Mouse (Mus musculus) heart, embryonic 15.5 days (tissue): ENCODE data around the gene Col6a3. TPM values are rescaled to one million over a fixed set of nuclear protein-coding genes. Genes with fewer than 3 reads are reported as not detected.
A peak's percentile ranks its signal among the peaks of the same experiment; 100 is the strongest.

Source experiments
- ATAC-seq: fragments of 200-750 bp; cut with Nextera tagmentation; replicated peaks from 2 replicates; pipeline ENCODE4 v1.8.0; 2017; ENCODE audit warnings: low read depth, moderate TSS enrichment; ENCODE audit not compliant: insufficient number of reproducible peaks, insufficient read depth, low FRiP score
- H3K27ac ChIP-seq: fragments of 300-500 bp; sonication (generic); 2 replicates; pipeline ENCODE4 v1.5.1; 2015; ENCODE audit warnings: mild to moderate bottlenecking, inconsistent platforms
- H3K27me3 ChIP-seq: fragments of 300-500 bp; sonication (generic); 2 replicates; pipeline ENCODE4 v1.6.1; 2015; ENCODE audit warnings: inconsistent platforms
- H3K36me3 ChIP-seq: fragments of 300-500 bp; sonication (generic); 2 replicates; pipeline ENCODE4 v1.6.1; 2015; ENCODE audit warnings: mild to moderate bottlenecking, inconsistent platforms
- H3K4me1 ChIP-seq: fragments of 300-500 bp; sonication (generic); replicated peaks from 2 replicates; pipeline ENCODE4 v1.6.1; 2015; ENCODE audit warnings: inconsistent platforms
- H3K4me2 ChIP-seq: fragments of 300-500 bp; sonication (generic); 2 replicates; pipeline ENCODE4 v1.6.1; 2015; ENCODE audit warnings: inconsistent platforms, mild to moderate bottlenecking, moderate library complexity
- H3K4me3 ChIP-seq: fragments of 300-500 bp; sonication (generic); 2 replicates; pipeline ENCODE4 v1.5.1; 2015; ENCODE audit warnings: mild to moderate bottlenecking, inconsistent platforms
- H3K9ac ChIP-seq: fragments of 300-500 bp; sonication (generic); 2 replicates; pipeline ENCODE4 v1.6.1; 2015; ENCODE audit warnings: mild to moderate bottlenecking, inconsistent platforms
- H3K9me3 ChIP-seq: fragments of 300-500 bp; sonication (generic); replicated peaks from 2 replicates; pipeline ENCODE4 v1.6.1; 2016; ENCODE audit warnings: inconsistent platforms
- WGBS: fragments of 180-500 bp; shearing (Covaris S2); methylation state at CpG from one replicate; pipeline ENCODE4 v1.1.7; 2015; ENCODE audit warnings: mixed read lengths; 5-methylcytosine and 5-hydroxymethylcytosine counted together
- polyA plus RNA-seq: library from polyadenylated mRNA; unstranded; fragments of >200 nt; fragmentation: Nextera tagmentation; extraction: Ambion mirVana; gene quantifications from 2 replicates; pipeline ENCODE4 v1.2.1, GENCODE M21; 2015

Gene Col6a3
- polyA plus RNA-seq, result 24.6 and 40.1 TPM in 2 replicates

GRCm38 (mm10) chr1:90843836-90844235, at the start of gene Col6a3:
TSS of gene Col6a3 (minus strand) at chr1:90843971.
- H3K9me3 ChIP-seq, result no peaks in the 10 kb centered on the region
- no peaks in the 10 kb centered on the region for H3K27me3 ChIP-seq
- H3K27ac ChIP-seq, result peak within 1 kb of the TSS; percentile 67
- peak within 1 kb of the TSS; percentile 55 for H3K4me2 ChIP-seq
- WGBS, result 40% methylated on average over 4 of the region's 4 CpGs
- H3K4me1 ChIP-seq, result peaks cover 6% of the 10 kb centered on the region
- no peaks in the 10 kb centered on the region for H3K36me3 ChIP-seq
- peak; percentile 86 for ATAC-seq
- H3K9ac ChIP-seq, result peak within 1 kb of the TSS; percentile 50
- peak within 1 kb of the TSS; percentile 45 for H3K4me3 ChIP-seq

- Histone ChIP-seq H3K4me2 (no peak overlapping the region), H3K9ac (no peak overlapping the region), H3K4me1 (no peaks in the 10 kb centered on the region), H3K27ac (no peak overlapping the region), H3K4me3 (no peak overlapping the region), H3K9me3 (no peaks in the 10 kb centered on the region), H3K36me3 (no peaks in the 10 kb centered on the region), H3K27me3 (no peaks in the 10 kb centered on the region)
- WGBS, result 51% methylated on average over 6 of the region's 6 CpGs
- ATAC-seq, result no peak; the same call in 1 of the 2 replicates
Observed at GRCm38 (mm10) chr1:90885771-90886460, 42.1 kb upstream of the Col6a3 start.

GRCm38 (mm10) chr1:90876486-90877270, 32.9 kb upstream of the Col6a3 start:
- ATAC-seq, result no peak
- 0 out of 2 replicates have a peak, but pooled peaks cover 3% of the 10 kb centered on the region for H3K27me3 ChIP-seq
- H3K4me2 ChIP-seq, result no peak overlapping the region
- H3K4me1 ChIP-seq, result no peaks in the 10 kb centered on the region
- 52% methylated on average over 5 of the region's 5 CpGs for WGBS
- no peak overlapping the region for H3K27ac ChIP-seq
- no peak overlapping the region for H3K9ac ChIP-seq
- H3K4me3 ChIP-seq, result no peak overlapping the region
- H3K36me3 ChIP-seq, result no peaks in the 10 kb centered on the region
- H3K9me3 ChIP-seq, result no peaks in the 10 kb centered on the region

- no peak overlapping the region for H3K27ac ChIP-seq
- ATAC-seq, result no peak
- no peak overlapping the region for H3K4me3 ChIP-seq
- no peak overlapping the region for H3K4me2 ChIP-seq
- no peaks in the 10 kb centered on the region for H3K9me3 ChIP-seq
- no peak overlapping the region for H3K9ac ChIP-seq
- H3K36me3 ChIP-seq, result no peaks in the 10 kb centered on the region
- H3K4me1 ChIP-seq, result no peaks in the 10 kb centered on the region
- 37% methylated on average over 2 of the region's 2 CpGs for WGBS
- H3K27me3 ChIP-seq, result 0 out of 2 replicates have a peak, but pooled peaks cover 3% of the 10 kb centered on the region
Observed at GRCm38 (mm10) chr1:90875961-90876360, 32.2 kb upstream of the Col6a3 start.

GRCm38 (mm10) chr1:90875371-90875770, 31.6 kb upstream of the Col6a3 start:
- Histone ChIP-seq H3K27me3 (0 out of 2 replicates have a peak, but pooled peaks cover 3% of the 10 kb centered on the region), H3K9me3 (no peaks in the 10 kb centered on the region), H3K9ac (no peak overlapping the region), H3K4me2 (no peak overlapping the region), H3K36me3 (no peaks in the 10 kb centered on the region), H3K27ac (no peak overlapping the region), H3K4me1 (no peaks in the 10 kb centered on the region), H3K4me3 (no peak overlapping the region)
- 78% methylated on average over 8 of the region's 8 CpGs for WGBS
- no peak for ATAC-seq

GRCm38 (mm10) chr1:90870581-90870980, 26.8 kb upstream of the Col6a3 start:
- no peak overlapping the region for H3K9ac ChIP-seq
- no peak overlapping the region for H3K4me3 ChIP-seq
- no peak overlapping the region for H3K27ac ChIP-seq
- H3K4me2 ChIP-seq, result no peak overlapping the region
- 70% methylated on average over 2 of the region's 2 CpGs for WGBS
- 0 out of 2 replicates have a peak, but pooled peaks cover 3% of the 10 kb centered on the region for H3K27me3 ChIP-seq
- no peaks in the 10 kb centered on the region for H3K9me3 ChIP-seq
- ATAC-seq, result no peak
- no peaks in the 10 kb centered on the region for H3K36me3 ChIP-seq
- H3K4me1 ChIP-seq, result no peaks in the 10 kb centered on the region

- Histone ChIP-seq H3K4me3 (no peak overlapping the region), H3K27ac (no peak overlapping the region), H3K9me3 (no peaks in the 10 kb centered on the region), H3K4me1 (no peaks in the 10 kb centered on the region), H3K4me2 (no peak overlapping the region), H3K9ac (no peak overlapping the region), H3K36me3 (no peaks in the 10 kb centered on the region), H3K27me3 (no peaks in the 10 kb centered on the region)
- ATAC-seq, result no peak
- 77% methylated on average over 7 of the region's 7 CpGs for WGBS
Observed at GRCm38 (mm10) chr1:90866734-90867133, 23.0 kb upstream of the Col6a3 start.

GRCm38 (mm10) chr1:90855880-90856279, 12.1 kb upstream of the Col6a3 start:
- H3K9ac ChIP-seq, result no peak overlapping the region
- no peak overlapping the region for H3K27ac ChIP-seq
- no peak for ATAC-seq
- no peaks in the 10 kb centered on the region for H3K4me1 ChIP-seq
- no peak overlapping the region for H3K4me3 ChIP-seq
- H3K4me2 ChIP-seq, result no peak overlapping the region
- H3K27me3 ChIP-seq, result peaks cover 4% of the 10 kb centered on the region; the same call in 1 of the 2 replicates
- WGBS, result 70% methylated on average over 5 of the region's 5 CpGs
- no peaks in the 10 kb centered on the region for H3K9me3 ChIP-seq
- no peaks in the 10 kb centered on the region for H3K36me3 ChIP-seq

- WGBS, result 24% methylated on average over 8 of the region's 8 CpGs
- Histone ChIP-seq H3K4me2 (no peak overlapping the region), H3K4me3 (no peak overlapping the region), H3K9ac (no peak overlapping the region), H3K9me3 (no peaks in the 10 kb centered on the region), H3K27me3 (peaks cover 4% of the 10 kb centered on the region; the same call in 1 of the 2 replicates), H3K27ac (no peak overlapping the region), H3K36me3 (no peaks in the 10 kb centered on the region), H3K4me1 (no peaks in the 10 kb centered on the region)
- ATAC-seq, result no peak
Observed at GRCm38 (mm10) chr1:90849836-90850235, 6.1 kb upstream of the Col6a3 start.

GRCm38 (mm10) chr1:90845206-90845605, 1.4 kb upstream of the Col6a3 start:
- H3K27ac ChIP-seq, result no peak overlapping the region
- H3K9ac ChIP-seq, result no peak overlapping the region
- H3K36me3 ChIP-seq, result no peaks in the 10 kb centered on the region
- H3K4me2 ChIP-seq, result no peak overlapping the region
- H3K9me3 ChIP-seq, result no peaks in the 10 kb centered on the region
- no peak overlapping the region for H3K4me3 ChIP-seq
- WGBS, result 67% methylated on average over 10 of the region's 10 CpGs
- H3K27me3 ChIP-seq, result no peaks in the 10 kb centered on the region
- ATAC-seq, result no peak
- H3K4me1 ChIP-seq, result peaks cover under 1% of the 10 kb centered on the region; the same call in 1 of the 2 replicates

- 61% methylated on average over 9 of the region's 9 CpGs for WGBS
- Histone ChIP-seq H3K4me1 (peaks cover 14% of the 10 kb centered on the region), H3K9ac (peak overlapping the region; percentile 50), H3K27ac (peak overlapping the region; percentile 67), H3K4me2 (peak overlapping the region; percentile 55), H3K4me3 (peak overlapping the region; percentile 45), H3K27me3 (no peaks in the 10 kb centered on the region), H3K9me3 (no peaks in the 10 kb centered on the region), H3K36me3 (no peaks in the 10 kb centered on the region)
- no peak for ATAC-seq
Observed at GRCm38 (mm10) chr1:90842789-90843587, 783 bp downstream of the Col6a3 start.
